Mouse (Mus musculus) cerebellum, adult 2 months (tissue): ENCODE data around the gene Sptbn1.

Experiments used
- CTCF ChIP-seq: fragments of 200-500 bp; IDR thresholded peaks from 2 replicates; pipeline ENCODE4 v1.5.1; 2011; ENCODE audit warnings: low read depth, mild to moderate bottlenecking, control low read depth, low read length, moderate library complexity, borderline replicate concordance; ENCODE audit not compliant: insufficient read depth
- POLR2A ChIP-seq: fragments of 200-500 bp; IDR thresholded peaks from 2 replicates; pipeline ENCODE4 v1.6.1; 2011; ENCODE audit warnings: low read length, control low read depth, borderline replicate concordance; ENCODE audit not compliant: insufficient read depth

GRCm38 (mm10) chr11:30160625-30161172 is 107.3 kb downstream of the Sptbn1 start:
- TF ChIP-seq CTCF = no peak
- TF ChIP-seq POLR2A = no peak
